Mouse (Mus musculus): ENCODE measurements at regions not wholly inside any gene's neighbourhood (a gene's known extent, or its start where the extent isn't known, plus 50 kb on each side); places are given as distances from the start of the nearest gene placed in this dataset.

DNA sequence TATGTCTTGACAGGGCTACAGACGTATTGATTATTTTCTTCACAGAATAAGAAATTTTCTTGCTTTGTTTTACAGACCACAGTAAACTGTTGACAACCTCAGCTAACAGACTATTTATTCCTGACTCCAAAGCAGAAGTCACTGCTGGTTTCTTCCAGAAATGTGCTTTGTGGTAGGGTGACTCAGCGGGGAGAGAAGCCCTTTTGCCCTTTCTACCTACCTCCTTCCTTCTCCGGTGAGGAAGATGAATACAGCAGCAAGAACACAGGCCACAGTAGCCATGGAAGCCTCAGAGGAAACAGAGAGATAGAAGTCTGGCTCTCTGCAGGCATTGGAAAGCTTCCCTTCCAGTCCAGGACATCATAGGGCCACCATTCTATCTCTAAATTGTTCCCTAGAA is 159.4 kb upstream of the Ahr start:
- H3K27ac ChIP-seq (ENCODE audit: insufficient read depth, low read depth, low read length, poor library complexity, severe bottlenecking) = no peak overlapping the region
- no peak for TF ChIP-seq MAFK (IDR thresholded peaks at IDR 0.05; ENCODE audit: insufficient read depth, low read depth, low read length)
- TF ChIP-seq CHD2 (IDR thresholded peaks at IDR 0.05; ENCODE audit: low read depth, low read length) = no peak
- no peak for TF ChIP-seq ZNF384 (IDR thresholded peaks at IDR 0.05; ENCODE audit: low read depth, low read length)
- no peak for TF ChIP-seq HCFC1 (IDR thresholded peaks at IDR 0.05; ENCODE audit: borderline replicate concordance, insufficient read depth, low read length)
- no peak for TF ChIP-seq ZC3H11A (IDR thresholded peaks at IDR 0.05; ENCODE audit: borderline replicate concordance, low read depth, low read length)
- H3K9ac ChIP-seq (ENCODE audit: insufficient read depth, low read depth, low read length, poor library complexity, severe bottlenecking) = no peak overlapping the region
- no peak for DNase-seq (ENCODE audit: low read depth, low spot score)
- no peak overlapping the region for H3K4me3 ChIP-seq (ENCODE audit: insufficient read depth in 1 of 2, low read depth in 1 of 2, low read length in 2 of 2, poor library complexity in 1 of 2, severe bottlenecking in 1 of 2)
- no peaks in the 10 kb centered on the region for H3K4me1 ChIP-seq (ENCODE audit: control insufficient read depth in 2 of 2, insufficient read depth in 2 of 2, low read length in 2 of 2, poor library complexity in 1 of 2)
- H3K36me3 ChIP-seq (ENCODE audit: control insufficient read depth, insufficient read depth, low read length, poor library complexity, severe bottlenecking) = no peaks in the 10 kb centered on the region
- in situ Hi-C loops (cut with MboI; ENCODE audit: low sequenced_read_pairs in 2 of 2, unreplicated experiment in 2 of 2) = no loop called here
- H3K9me3 ChIP-seq (ENCODE audit: control insufficient read depth, insufficient read depth, low read depth, low read length) = no peaks in the 10 kb centered on the region

DNA sequence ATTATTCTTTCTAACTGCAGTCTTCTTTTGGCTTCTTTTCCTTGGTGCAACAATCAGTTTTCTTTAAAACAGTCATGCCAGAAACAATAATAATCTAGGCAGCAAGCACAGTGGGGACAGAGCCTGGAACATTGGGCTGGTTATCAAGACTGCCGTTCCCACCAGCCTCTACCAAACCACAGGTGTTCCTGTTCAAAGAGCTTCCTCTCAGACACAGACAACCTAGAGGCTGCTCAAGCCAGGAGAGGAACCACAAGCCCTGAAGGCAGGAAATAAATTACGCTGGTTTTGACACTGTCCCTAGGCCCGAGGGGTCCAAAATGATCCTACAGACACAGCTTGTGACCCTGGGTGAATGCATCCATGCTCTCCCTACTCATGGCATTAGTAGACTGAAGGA is 156.1 kb upstream of the Ahr start:
- no peak for DNase-seq (ENCODE audit: low read depth, low spot score)
- Histone ChIP-seq H3K27ac (ENCODE audit: insufficient read depth, low read depth, low read length, poor library complexity, severe bottlenecking) (no peak overlapping the region), H3K36me3 (ENCODE audit: control insufficient read depth, insufficient read depth, low read length, poor library complexity, severe bottlenecking) (no peaks in the 10 kb centered on the region), H3K4me3 (ENCODE audit: insufficient read depth in 1 of 2, low read depth in 1 of 2, low read length in 2 of 2, poor library complexity in 1 of 2, severe bottlenecking in 1 of 2) (no peak overlapping the region), H3K9ac (ENCODE audit: insufficient read depth, low read depth, low read length, poor library complexity, severe bottlenecking) (no peak overlapping the region), H3K9me3 (ENCODE audit: control insufficient read depth, insufficient read depth, low read depth, low read length) (no peaks in the 10 kb centered on the region), H3K4me1 (ENCODE audit: control insufficient read depth in 2 of 2, insufficient read depth in 2 of 2, low read length in 2 of 2, poor library complexity in 1 of 2) (no peaks in the 10 kb centered on the region)
- in situ Hi-C loops (cut with MboI; ENCODE audit: low sequenced_read_pairs in 2 of 2, unreplicated experiment in 2 of 2) = no loop called here
- TF ChIP-seq ZC3H11A (IDR thresholded peaks at IDR 0.05; ENCODE audit: borderline replicate concordance, low read depth, low read length) (no peak), ZNF384 (IDR thresholded peaks at IDR 0.05; ENCODE audit: low read depth, low read length) (no peak), MAFK (IDR thresholded peaks at IDR 0.05; ENCODE audit: insufficient read depth, low read depth, low read length) (no peak), CHD2 (IDR thresholded peaks at IDR 0.05; ENCODE audit: low read depth, low read length) (no peak), HCFC1 (IDR thresholded peaks at IDR 0.05; ENCODE audit: borderline replicate concordance, insufficient read depth, low read length) (no peak)

DNA sequence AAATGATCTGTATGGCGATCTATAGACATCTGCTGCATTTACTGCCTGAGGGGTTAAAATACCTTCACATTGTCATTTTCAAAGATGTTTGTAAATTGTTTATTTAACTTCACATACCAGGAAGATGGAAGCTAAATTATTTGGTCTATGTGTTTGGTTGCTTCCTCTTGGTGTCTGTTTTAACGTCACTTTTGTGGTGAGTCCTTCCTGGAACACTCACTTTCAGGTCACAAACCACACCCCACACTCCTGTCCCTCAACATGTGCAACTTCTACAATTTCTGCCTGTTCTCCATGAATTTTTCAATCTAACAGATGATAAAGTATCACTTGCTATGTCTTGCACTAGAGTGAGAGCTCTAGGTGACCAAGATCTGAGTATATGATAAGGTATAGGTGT is 151.4 kb upstream of the Ahr start:
- H3K36me3 ChIP-seq (ENCODE audit: control insufficient read depth, insufficient read depth, low read length, poor library complexity, severe bottlenecking) = no peaks in the 10 kb centered on the region
- no peak overlapping the region for H3K4me3 ChIP-seq (ENCODE audit: insufficient read depth in 1 of 2, low read depth in 1 of 2, low read length in 2 of 2, poor library complexity in 1 of 2, severe bottlenecking in 1 of 2)
- no peaks in the 10 kb centered on the region for H3K4me1 ChIP-seq (ENCODE audit: control insufficient read depth in 2 of 2, insufficient read depth in 2 of 2, low read length in 2 of 2, poor library complexity in 1 of 2)
- no peaks in the 10 kb centered on the region for H3K9me3 ChIP-seq (ENCODE audit: control insufficient read depth, insufficient read depth, low read depth, low read length)
- H3K9ac ChIP-seq (ENCODE audit: insufficient read depth, low read depth, low read length, poor library complexity, severe bottlenecking) = no peak overlapping the region
- TF ChIP-seq ZNF384 (IDR thresholded peaks at IDR 0.05; ENCODE audit: low read depth, low read length) (no peak), HCFC1 (IDR thresholded peaks at IDR 0.05; ENCODE audit: borderline replicate concordance, insufficient read depth, low read length) (no peak), ZC3H11A (IDR thresholded peaks at IDR 0.05; ENCODE audit: borderline replicate concordance, low read depth, low read length) (no peak), CHD2 (IDR thresholded peaks at IDR 0.05; ENCODE audit: low read depth, low read length) (no peak), MAFK (IDR thresholded peaks at IDR 0.05; ENCODE audit: insufficient read depth, low read depth, low read length) (no peak)
- in situ Hi-C loops (cut with MboI; ENCODE audit: low sequenced_read_pairs in 2 of 2, unreplicated experiment in 2 of 2) = no loop called here
- no peak for DNase-seq (ENCODE audit: low read depth, low spot score)
- H3K27ac ChIP-seq (ENCODE audit: insufficient read depth, low read depth, low read length, poor library complexity, severe bottlenecking) = no peak overlapping the region

DNA sequence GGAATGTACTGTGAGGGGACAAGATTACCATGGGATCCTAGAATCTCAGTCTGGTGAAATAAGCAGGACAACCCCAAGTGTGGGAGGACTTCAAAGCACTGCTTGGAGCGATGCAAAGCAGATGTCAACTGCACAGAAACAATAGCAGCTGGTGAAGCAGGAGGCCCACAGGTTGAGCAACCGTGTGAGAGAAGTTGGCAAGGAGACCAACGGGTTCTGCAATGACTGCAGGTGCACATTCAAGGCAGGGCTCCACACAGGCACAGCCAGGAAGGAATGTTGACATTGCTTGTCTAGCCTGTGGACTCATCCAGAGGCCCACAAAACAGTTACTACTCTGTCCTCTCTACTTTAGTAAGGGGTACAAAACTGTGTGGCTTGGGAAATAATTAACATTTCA is 150.4 kb upstream of the Ahr start:
- in situ Hi-C loops (cut with MboI; ENCODE audit: low sequenced_read_pairs in 2 of 2, unreplicated experiment in 2 of 2) = no loop called here

More for the DNA sequence above, 150.4 kb upstream of the Ahr start:
- Histone ChIP-seq H3K9ac (ENCODE audit: insufficient read depth, low read depth, low read length, poor library complexity, severe bottlenecking) (no peak overlapping the region), H3K4me1 (ENCODE audit: control insufficient read depth in 2 of 2, insufficient read depth in 2 of 2, low read length in 2 of 2, poor library complexity in 1 of 2) (no peaks in the 10 kb centered on the region), H3K27ac (ENCODE audit: insufficient read depth, low read depth, low read length, poor library complexity, severe bottlenecking) (no peak overlapping the region), H3K36me3 (ENCODE audit: control insufficient read depth, insufficient read depth, low read length, poor library complexity, severe bottlenecking) (no peaks in the 10 kb centered on the region), H3K9me3 (ENCODE audit: control insufficient read depth, insufficient read depth, low read depth, low read length) (no peaks in the 10 kb centered on the region), H3K4me3 (ENCODE audit: insufficient read depth in 1 of 2, low read depth in 1 of 2, low read length in 2 of 2, poor library complexity in 1 of 2, severe bottlenecking in 1 of 2) (no peak overlapping the region)
- no peak for DNase-seq (ENCODE audit: low read depth, low spot score)
- no peak for TF ChIP-seq ZNF384 (IDR thresholded peaks at IDR 0.05; ENCODE audit: low read depth, low read length)
- TF ChIP-seq CHD2 (IDR thresholded peaks at IDR 0.05; ENCODE audit: low read depth, low read length) = no peak
- TF ChIP-seq ZC3H11A (IDR thresholded peaks at IDR 0.05; ENCODE audit: borderline replicate concordance, low read depth, low read length) = no peak
- no peak for TF ChIP-seq MAFK (IDR thresholded peaks at IDR 0.05; ENCODE audit: insufficient read depth, low read depth, low read length)
- no peak for TF ChIP-seq HCFC1 (IDR thresholded peaks at IDR 0.05; ENCODE audit: borderline replicate concordance, insufficient read depth, low read length)

Measured in ES-E14 (cell line).